Mouse (Mus musculus) left cerebral cortex, adult 11 months (tissue): Measurements from ENCODE around the gene Bag5.
"Not testable (repeated sequence)": the region's sequence is repeated elsewhere in the genome, so short reads cannot be mapped to it uniquely, and the experiment has no call there.

Experiments
- DNase-seq: peaks from one replicate; pipeline ENCODE4 v3.0.0; 2022; ENCODE audit warnings: low spot score

Gene Bag5

DNA sequence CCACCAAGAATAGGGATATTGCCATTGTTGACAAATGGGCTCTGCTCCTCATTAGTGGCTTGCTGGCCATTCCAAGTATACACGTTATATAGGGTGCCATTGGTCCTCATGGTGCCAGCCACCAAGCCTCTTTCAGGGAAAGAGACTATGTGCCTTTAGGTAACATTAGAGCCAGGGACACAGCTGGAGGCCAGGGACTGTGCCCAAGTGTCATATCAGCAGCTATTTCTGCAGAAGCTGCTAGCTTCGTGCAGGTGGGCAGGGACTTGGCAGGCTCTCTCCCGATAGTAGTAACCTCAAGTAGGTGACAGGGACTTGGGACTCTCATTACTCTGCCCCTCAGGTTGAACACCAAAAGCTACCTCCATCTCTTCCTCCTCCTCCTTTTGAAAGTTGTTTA is 21.9 kb upstream of the Bag5 start:
- no peak for DNase-seq

- DNase-seq, result no peak
Measured at GRCm38 (mm10) chr12:111732921-111733320, 19.9 kb upstream of the Bag5 start.

DNA sequence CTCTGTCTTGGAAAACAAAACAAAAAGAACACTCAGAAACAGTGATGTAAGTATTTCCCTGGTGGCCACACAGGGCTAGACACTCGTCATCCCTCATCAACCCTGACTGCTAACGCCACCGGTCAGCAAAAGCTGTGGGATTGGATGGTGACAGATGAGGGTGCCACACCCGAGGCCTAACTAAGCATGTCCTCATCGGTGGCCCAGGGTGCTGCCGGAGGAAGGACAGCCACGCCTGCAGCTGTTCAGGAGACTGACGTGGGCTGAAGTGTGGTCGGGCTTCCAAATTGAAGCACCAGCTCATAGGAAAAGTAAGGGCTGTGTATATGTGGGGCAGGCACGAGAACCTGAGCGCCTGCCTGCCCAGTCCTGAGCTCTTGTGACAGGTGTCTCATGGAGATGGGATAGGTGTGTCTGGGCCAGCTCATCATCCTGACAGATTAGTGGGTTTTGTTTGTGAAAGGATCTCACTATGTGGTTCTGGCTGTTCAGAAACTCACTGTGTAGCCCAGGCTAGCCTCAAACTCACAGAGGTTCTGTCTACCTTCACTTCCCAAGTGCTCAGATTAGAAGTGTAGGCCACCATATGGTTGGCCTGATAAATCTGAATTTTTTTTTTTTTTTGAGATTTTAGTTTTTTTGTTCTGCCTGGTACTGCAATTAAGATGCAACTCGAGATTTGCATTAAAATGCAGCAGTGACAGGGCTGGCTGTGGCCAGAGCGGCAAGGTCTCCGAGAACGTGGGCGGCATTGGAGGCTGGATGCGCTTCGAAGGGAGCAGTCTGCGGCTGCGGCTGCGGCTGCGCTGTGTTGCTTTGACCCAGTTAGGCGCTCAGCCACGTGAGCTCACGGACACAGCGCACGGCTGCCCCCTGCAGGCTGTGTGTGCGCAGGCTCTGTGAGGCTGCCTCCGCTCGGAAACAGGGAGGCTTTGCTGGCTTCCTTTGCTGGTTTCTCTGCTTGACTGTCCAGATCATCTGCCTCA is 19.1 kb upstream of the Bag5 start:
- peak; percentile 82 for DNase-seq

GRCm38 (mm10) chr12:111727956-111728355 is 14.9 kb upstream of the Bag5 start:
- no peak for DNase-seq

- no peak for DNase-seq
Measured at GRCm38 (mm10) chr12:111726122-111726463, 13.0 kb upstream of the Bag5 start.

DNA sequence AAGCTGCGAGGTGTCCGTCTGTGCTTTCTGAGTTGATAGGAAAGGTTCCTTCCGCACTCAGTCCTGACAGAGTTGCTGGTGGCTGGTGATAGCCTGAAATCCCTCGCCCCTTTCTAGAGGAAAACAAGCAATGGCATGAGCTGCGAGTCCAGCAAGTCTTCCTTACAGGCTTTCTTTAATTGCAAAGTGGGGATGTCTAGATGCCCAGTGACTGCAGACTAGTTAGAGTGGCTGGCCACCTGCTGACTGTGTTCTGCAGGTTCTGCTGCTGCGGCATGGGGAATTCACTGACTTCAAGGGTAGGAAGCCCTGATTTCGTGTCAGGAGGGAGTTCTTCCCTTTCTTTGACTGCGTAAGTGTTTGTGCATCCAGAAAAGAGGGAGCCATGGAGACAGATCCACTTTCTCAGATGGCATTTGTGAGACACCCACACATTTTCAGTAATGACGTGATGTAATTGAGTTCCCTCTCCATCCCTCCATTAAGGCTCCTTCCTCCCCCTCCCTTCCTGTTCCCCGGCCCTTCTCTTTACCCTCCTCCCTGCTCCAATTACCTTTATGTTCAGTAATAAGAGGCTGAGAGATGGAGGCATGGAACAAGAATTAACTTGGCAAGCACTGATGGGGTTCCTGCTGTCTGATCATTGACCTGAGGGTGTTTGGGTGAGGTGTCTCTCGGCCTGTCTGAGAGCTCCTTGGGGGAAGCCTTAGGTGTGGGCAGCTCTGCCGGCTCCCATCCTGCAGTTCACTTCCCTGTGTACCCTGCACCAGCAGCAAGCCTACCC is 12.5 kb upstream of the Bag5 start:
- DNase-seq, result peak; percentile 71

DNA sequence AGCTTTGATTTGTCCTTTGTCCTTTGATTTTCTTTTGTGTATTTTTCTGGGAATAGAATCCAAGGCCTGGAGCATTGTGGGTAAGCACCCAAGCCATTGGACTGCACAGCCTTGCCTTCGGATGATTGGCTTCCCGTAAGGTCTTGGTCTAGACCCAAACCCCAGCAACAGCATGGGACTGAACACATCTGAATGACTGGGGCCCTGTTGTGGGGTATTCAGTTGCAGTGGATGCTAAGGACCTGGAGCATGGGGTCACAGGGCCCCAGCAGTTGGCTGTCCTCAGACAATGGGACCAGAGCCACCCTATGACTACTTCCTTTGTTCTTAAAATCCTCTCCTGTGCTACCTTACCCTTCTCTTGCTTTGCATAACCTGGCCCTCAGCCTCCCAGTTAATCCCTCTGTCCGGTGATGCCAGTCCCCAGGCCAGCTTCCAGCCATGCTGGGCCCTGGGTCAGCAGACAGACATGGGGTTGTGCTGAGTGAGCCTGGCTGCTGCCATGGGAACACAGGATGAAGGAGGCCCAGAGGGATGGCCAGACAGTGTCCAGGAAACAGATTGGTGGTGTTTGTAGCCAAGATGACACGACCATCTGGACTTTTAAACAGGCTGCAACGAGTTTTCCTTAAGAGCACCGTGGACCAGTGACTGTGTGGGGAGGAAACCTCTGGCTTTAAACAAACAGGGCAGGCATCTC is 11.7 kb upstream of the Bag5 start:
- no peak for DNase-seq

DNA sequence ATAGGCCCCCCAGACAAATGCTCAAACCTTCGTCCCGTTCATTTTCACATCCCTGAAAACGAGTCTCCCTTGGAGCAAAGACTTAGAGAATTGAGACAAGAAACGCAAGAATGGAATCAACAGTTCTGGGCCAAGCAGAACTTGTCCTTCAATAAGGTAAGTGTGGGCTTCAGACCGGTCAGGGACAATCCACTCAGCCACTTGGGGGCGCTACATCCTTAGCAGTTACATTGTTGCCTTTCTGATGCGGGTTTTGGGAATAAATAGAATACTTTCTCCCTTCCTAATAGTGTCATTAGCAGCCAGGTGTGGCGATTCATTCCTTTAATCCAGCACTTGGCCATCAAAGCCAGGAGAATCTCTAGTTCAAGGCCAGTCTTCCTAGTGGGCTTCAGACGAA is 9.6 kb upstream of the Bag5 start:
- DNase-seq, result no peak

- DNase-seq, result no peak
Measured at GRCm38 (mm10) chr12:111720222-111720621, 7.2 kb upstream of the Bag5 start.

DNA sequence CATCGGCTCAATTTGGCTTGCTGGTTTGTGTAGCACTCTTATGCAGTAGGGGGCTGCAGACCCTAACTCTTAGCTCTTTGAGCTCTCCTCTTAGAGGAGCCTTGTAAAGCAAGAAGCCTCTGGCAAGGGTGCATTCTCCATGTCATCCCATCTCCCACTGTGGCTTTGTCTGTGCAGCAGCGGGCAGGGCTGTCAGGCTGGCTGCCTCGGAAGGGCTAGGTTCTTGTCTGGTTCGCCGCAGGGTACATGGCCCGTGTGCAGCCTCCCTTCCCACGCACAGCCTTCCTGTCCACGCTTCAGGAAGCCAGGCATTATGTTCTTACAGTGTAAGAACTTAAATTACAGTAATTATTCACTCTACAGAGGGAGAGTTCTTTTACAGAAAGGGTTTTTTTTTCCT is 5.6 kb upstream of the Bag5 start:
- no peak for DNase-seq

GRCm38 (mm10) chr12:111716505-111716904 is 3.4 kb upstream of the Bag5 start:
- no peak for DNase-seq

DNA sequence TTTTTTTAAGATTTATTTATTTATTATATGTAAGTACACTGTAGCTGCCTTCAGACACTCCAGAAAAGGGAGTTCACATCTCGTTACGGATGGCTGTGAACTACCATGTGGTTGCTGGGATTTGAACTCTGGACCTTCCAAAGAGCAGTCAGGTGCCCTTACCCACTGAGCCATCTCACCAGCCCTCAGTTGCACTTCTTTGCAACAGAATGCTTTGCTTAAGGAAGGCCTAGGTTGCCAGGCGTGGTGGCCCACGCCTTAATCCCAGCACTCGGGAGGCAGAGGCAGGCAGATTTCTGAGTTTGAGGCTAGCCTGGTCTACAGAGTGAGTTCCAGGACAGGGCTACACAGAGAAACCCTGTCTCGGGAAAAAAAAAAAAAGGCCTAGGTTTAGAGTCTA is 823 bp upstream of the Bag5 start:
- DNase-seq, result not testable (repeated sequence)

DNA sequence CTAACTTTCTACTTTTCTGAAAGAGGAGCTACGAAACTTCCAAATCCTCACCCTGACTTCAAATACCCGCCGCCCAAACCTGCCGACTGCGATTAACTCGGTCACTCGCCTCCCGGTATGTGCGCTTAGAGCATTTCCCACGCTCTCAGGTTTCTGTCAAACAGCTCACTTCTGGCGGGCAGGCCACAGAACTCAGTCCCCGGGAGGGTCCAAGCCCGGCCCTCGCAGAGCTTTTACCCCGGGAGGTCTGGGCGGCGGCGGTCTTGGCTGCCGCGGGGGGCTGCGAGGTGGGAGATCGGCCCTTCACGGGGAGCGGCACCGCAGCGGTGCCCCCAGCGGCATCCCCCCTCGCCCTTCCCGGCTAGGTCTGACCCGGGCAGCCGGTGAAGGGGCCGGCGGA is 581 bp downstream of the Bag5 start:
- DNase-seq, result no peak

- no peak for DNase-seq
Measured at GRCm38 (mm10) chr12:111710091-111710490, 3.0 kb downstream of the Bag5 start.

DNA sequence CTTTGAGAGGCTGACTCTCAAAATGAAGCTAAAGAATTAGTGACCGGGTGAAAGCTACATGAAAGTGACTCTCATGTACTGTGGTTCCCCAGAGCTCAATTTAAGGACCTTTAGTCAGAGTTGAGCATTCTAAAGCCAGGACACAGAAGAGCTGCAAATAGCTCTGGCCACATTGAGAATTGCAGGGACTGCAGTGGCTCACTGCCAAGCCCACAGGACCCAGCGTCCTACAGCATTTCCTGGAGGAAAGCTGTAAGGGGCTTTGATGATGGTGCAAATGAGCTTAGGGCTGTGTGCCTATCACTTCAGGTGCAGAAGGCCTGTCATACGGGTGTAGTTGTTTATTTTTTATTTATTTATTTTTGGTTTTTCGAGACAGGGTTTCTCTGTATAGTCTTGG is 4.9 kb downstream of the Bag5 start:
- DNase-seq, result no peak

DNA sequence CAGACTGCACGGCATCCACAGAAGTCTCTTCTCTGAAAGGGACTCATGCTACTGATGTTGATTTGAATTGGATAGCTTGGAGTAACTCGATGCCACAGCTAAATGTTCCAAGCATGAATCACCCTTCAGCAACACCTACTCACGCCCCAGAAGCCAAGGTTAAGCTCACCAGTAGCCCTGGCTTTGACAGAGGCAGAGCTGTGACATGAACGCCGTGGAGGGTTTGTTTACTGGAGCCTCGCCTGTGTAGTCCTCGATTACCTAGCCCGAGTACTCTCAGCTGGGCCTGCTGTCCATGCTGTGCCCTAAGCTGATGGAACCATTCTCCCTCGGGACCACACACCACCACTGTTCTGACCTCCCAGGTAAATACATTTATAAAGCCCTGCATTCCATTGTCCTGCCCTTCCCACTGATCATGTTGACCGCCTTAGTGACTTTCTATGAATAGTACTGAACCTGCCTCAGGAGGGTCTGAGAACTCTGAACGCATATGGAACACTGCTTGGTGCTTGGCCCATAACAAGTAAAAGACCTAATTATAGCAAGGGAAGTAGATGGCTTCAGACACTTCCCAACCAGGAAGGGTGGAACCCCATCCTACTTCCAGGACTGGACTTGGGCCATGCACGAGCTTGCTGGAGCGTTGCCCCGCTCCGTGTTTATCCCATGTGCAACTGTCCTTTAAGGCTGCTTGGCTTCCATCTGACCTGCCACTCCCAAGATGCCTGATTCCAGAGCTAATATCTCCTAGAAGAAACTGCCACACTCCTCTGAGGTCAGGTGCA is 7.7 kb downstream of the Bag5 start:
- DNase-seq, result no peak

- DNase-seq, result no peak
Measured at GRCm38 (mm10) chr12:111704609-111705008, 8.4 kb downstream of the Bag5 start.

GRCm38 (mm10) chr12:111703301-111703700 is 9.8 kb downstream of the Bag5 start:
- DNase-seq, result no peak

DNA sequence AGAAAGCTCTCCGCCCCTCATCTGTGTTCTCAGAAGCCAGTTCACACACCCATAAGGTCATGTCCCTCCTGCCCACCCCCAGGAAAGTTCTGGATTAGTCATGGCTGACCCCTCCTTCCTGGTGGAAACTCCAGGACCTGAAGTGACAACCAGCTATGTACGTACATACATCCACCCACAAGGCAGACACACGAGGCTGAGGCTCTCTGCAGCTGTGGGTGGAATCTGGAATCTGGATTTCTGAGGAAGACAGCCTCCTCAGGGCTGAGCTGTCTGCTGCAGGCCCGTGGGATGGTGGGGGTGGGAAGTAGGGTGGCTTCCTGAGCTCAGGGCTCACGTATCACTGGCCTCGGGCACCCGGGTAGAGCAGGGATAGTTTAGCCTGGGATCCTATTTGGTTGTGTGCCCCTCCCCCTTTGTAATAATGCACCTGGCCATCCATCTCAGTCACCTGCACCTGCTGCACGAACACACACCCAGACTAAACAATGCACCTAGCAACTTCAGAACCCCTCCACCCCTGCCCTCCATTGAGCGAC is 12.1 kb downstream of the Bag5 start:
- DNase-seq, result no peak

- no peak for DNase-seq
Measured at GRCm38 (mm10) chr12:111699542-111699941, 13.5 kb downstream of the Bag5 start.

- no peak for DNase-seq
Measured at GRCm38 (mm10) chr12:111698346-111698913, 14.6 kb downstream of the Bag5 start.
